Mouse (Mus musculus): ENCODE measurements around the gene C130074G19Rik. TPM values are rescaled to one million over a fixed set of nuclear protein-coding genes. Genes with fewer than 3 reads are reported as not detected.

C130074G19Rik gene
- polyA plus RNA-seq, 1 experiment from 2014 or later: 3.0 TPM

DNA sequence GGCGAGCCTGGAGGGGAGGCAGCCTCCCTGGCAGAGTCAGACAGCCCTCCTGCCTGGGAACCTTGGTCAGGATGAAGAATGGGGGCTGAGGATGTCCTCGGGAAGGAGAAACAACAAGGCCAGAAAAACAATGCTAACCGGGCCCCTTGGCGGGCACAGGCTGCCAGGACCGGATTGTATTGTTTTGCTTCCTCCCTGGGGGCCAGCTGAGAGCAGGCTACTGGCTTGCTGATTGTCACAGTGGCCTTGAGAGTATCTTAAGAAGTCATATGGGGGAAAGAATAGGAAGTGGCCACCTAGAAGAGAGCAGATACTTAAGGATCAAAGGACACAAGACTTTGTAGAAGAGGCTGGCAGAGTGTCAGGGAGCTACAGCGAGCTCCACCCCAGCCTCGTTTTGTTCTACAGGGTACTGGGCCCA lies 18.6 kb downstream of the C130074G19Rik start:
- Histone ChIP-seq H3K27me3 (ENCODE audit: insufficient read depth, low read length) (no peaks in the 10 kb centered on the region), H3K27ac (ENCODE audit: low read depth) (peak overlapping the region; percentile 69; the same call in 1 of the 2 replicates), H3K9me3 (ENCODE audit: low read depth, low read length) (no peaks in the 10 kb centered on the region), H3K9ac (no peak overlapping the region), H3K4me1 (ENCODE audit: insufficient read depth) (no peaks in the 10 kb centered on the region; the same call in 1 of the 2 replicates), H3K4me2 (no peak overlapping the region), H3K4me3 (ENCODE audit: low read depth, low read length) (no peak overlapping the region), H3K36me3 (ENCODE audit: insufficient read depth) (no peaks in the 10 kb centered on the region)
- TF ChIP-seq CTCF (IDR thresholded peaks at IDR 0.05; ENCODE audit: low read depth): no peak
- DNase-seq (peak; percentile 50), ATAC-seq (ENCODE audit: insufficient read depth) (peak; percentile 64; the same call in 1 of the 2 replicates)
- WGBS: 36% methylated on average over 7 of the region's 7 CpGs

DNA sequence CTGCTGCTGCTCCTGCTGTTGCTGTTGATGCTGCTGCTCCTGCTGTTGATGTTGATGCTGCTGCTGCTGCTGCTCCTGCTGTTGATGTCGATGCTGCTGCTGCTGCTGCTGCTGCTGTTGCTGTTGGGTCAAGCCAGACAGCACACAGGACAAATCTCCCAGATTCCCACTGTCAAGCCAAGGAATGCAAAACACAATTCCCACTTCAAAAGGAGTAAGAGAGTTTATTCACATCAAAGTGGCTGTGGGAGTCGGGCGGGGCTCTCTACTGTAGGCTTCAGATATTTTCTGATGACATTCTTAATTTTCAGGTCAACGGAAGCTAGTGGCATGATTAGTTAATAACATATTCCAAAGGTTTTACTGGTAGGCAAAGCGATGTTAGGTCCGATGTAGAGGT lies 20.4 kb downstream of the C130074G19Rik start:
- TF ChIP-seq CTCF (IDR thresholded peaks at IDR 0.05; ENCODE audit: low read depth): no peak
- H3K27me3 ChIP-seq (ENCODE audit: insufficient read depth, low read length): no peaks in the 10 kb centered on the region
- ATAC-seq (ENCODE audit: insufficient read depth) (no peak), DNase-seq (no peak)
- WGBS: 76% methylated on average over 6 of the region's 6 CpGs
- H3K4me3 ChIP-seq (ENCODE audit: low read depth, low read length): no peak overlapping the region
- no peak overlapping the region for H3K27ac ChIP-seq (ENCODE audit: low read depth)
- no peaks in the 10 kb centered on the region for H3K9me3 ChIP-seq (ENCODE audit: low read depth, low read length)
- H3K4me1 ChIP-seq (ENCODE audit: insufficient read depth): no peaks in the 10 kb centered on the region; the same call in 1 of the 2 replicates
- no peak overlapping the region for H3K9ac ChIP-seq
- H3K4me2 ChIP-seq: no peak overlapping the region
- H3K36me3 ChIP-seq (ENCODE audit: insufficient read depth): no peaks in the 10 kb centered on the region

DNA sequence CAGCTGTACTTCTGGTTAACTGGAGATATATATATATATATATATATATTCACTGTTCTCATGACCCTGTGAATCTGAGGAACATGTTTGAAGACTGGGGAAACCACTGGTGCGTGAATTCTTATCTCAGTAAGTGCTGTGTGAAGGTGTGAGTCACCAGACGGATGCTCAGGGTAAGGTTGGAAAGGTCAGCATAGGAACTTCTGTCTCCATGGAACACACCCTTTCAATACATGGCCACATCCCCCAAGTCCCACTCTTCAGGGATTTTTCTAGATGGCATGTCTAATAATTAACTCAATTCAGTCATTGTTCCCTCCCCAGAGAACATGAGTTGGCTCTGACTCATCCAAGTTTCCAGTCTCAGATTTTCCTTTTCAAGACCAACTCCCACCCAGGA lies 21.5 kb downstream of the C130074G19Rik start:
- Histone ChIP-seq H3K4me1 (ENCODE audit: insufficient read depth) (no peaks in the 10 kb centered on the region), H3K27me3 (ENCODE audit: insufficient read depth, low read length) (no peaks in the 10 kb centered on the region), H3K9me3 (ENCODE audit: low read depth, low read length) (no peaks in the 10 kb centered on the region), H3K4me3 (ENCODE audit: low read depth, low read length) (no peak overlapping the region), H3K27ac (ENCODE audit: low read depth) (no peak overlapping the region), H3K36me3 (ENCODE audit: insufficient read depth) (no peaks in the 10 kb centered on the region), H3K9ac (no peak overlapping the region), H3K4me2 (no peak overlapping the region)
- TF ChIP-seq CTCF (IDR thresholded peaks at IDR 0.05; ENCODE audit: low read depth): no peak
- no peak for DNase-seq
- ATAC-seq (ENCODE audit: insufficient read depth): no peak
- 27% methylated on average over 2 of the region's 2 CpGs for WGBS

DNA sequence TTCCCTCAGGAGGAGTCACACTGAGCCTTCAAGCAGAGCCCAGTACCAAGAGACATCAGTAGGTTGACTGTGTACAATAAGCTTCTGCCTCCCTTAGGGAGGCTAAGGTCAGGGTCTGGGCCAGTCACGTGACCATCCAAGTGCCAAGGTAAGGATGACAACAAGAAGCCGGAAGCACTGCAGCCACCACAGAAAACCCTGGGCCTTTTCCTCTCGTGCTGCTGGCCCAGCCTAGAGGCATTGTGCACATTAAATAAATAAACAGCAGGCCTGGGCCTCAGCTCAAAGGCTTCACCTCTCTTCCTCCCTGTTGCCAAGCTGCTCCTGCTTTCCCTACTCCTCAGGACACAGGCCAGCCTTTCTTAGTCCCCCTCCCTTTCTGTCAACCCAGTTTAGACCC lies 22.7 kb downstream of the C130074G19Rik start:
- Histone ChIP-seq H3K9ac (no peak overlapping the region), H3K36me3 (ENCODE audit: insufficient read depth) (no peaks in the 10 kb centered on the region), H3K27me3 (ENCODE audit: insufficient read depth, low read length) (no peaks in the 10 kb centered on the region), H3K9me3 (ENCODE audit: low read depth, low read length) (no peaks in the 10 kb centered on the region), H3K27ac (ENCODE audit: low read depth) (peak overlapping the region; percentile 54), H3K4me2 (no peak overlapping the region), H3K4me1 (ENCODE audit: insufficient read depth) (no peaks in the 10 kb centered on the region), H3K4me3 (ENCODE audit: low read depth, low read length) (no peak overlapping the region)
- ATAC-seq (ENCODE audit: insufficient read depth) (peak; percentile 64; the same call in 1 of the 2 replicates), DNase-seq (peak; percentile 51)
- no peak for TF ChIP-seq CTCF (IDR thresholded peaks at IDR 0.05; ENCODE audit: low read depth)
- WGBS: 21% methylated on average over 3 of the region's 3 CpGs

DNA sequence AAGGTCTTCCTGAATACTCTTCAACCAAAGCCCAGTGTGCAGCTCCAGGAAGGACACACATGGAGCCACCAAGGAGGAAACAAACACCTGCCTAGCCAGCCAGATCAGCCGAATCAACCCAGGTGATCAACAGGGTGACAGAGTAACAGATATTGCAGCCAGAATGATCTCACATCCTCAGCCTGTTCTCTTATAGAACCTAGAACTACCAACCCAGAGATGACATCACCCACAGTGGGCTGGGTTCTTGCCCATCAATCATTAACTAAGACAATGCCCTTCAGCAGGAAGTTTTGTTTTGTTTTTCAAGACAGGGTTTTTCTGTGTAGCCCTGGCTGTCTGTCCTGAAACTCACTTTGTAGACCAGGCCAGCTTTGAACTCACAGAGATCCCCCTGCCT lies 24.8 kb downstream of the C130074G19Rik start:
- no peak for ATAC-seq (ENCODE audit: insufficient read depth)
- DNase-seq: peak; percentile 31
- Histone ChIP-seq H3K4me3 (ENCODE audit: low read depth, low read length) (no peak overlapping the region), H3K4me1 (ENCODE audit: insufficient read depth) (no peaks in the 10 kb centered on the region), H3K9ac (no peak overlapping the region), H3K36me3 (ENCODE audit: insufficient read depth) (no peaks in the 10 kb centered on the region), H3K9me3 (ENCODE audit: low read depth, low read length) (no peaks in the 10 kb centered on the region), H3K27ac (ENCODE audit: low read depth) (no peak overlapping the region), H3K27me3 (ENCODE audit: insufficient read depth, low read length) (no peaks in the 10 kb centered on the region), H3K4me2 (no peak overlapping the region)
- no peak for TF ChIP-seq CTCF (IDR thresholded peaks at IDR 0.05; ENCODE audit: low read depth)
- WGBS: 65% methylated on average over 1 of the region's 1 CpGs

DNA sequence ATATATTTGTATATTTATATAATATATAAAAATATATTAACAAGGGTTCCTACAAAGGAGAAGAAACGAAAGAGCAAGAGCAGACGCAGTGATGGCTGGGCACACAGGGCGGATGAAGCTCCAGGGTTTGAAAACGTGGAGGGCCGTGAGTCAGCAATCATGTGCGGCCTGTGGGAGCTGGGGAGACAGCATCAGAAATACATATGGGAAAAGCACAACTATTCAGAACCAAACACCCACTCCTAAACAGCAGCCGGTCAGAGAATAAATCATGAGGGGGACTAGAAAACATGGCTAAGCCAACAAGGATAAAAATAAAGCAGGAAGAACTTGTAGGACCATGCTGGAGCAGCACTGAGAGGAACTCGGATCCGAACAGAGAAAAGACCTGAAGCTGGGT lies 25.8 kb downstream of the C130074G19Rik start:
- 85% methylated on average over 9 of the region's 9 CpGs for WGBS
- no peak for DNase-seq
- Histone ChIP-seq H3K9ac (no peak overlapping the region), H3K27me3 (ENCODE audit: insufficient read depth, low read length) (no peaks in the 10 kb centered on the region), H3K27ac (ENCODE audit: low read depth) (no peak overlapping the region), H3K9me3 (ENCODE audit: low read depth, low read length) (no peaks in the 10 kb centered on the region), H3K4me2 (no peak overlapping the region), H3K4me3 (ENCODE audit: low read depth, low read length) (no peak overlapping the region), H3K4me1 (ENCODE audit: insufficient read depth) (no peaks in the 10 kb centered on the region), H3K36me3 (ENCODE audit: insufficient read depth) (no peaks in the 10 kb centered on the region)
- ATAC-seq (ENCODE audit: insufficient read depth): no peak
- TF ChIP-seq CTCF (IDR thresholded peaks at IDR 0.05; ENCODE audit: low read depth): no peak

DNA sequence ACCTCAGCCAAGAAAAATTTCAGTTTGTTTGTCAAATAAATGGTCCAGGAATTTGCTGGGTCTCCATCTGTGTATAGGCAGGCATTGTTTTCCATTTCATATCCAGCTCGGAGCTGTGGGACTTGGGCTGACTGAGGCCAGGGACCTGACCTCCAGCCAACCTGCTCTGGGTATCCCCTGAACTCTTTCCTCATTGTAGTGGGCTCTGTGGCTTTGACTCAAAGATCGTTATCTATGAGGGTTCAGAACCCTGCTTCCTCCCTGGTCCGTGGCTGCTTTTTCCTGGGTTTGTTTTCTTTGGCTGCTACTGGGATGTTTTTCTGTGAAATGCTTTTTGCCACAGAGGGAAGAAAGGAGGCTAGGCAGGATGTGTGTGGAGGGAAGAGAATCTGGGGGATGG lies 29.1 kb downstream of the C130074G19Rik start:
- TF ChIP-seq CTCF (IDR thresholded peaks at IDR 0.05; ENCODE audit: low read depth): no peak
- DNase-seq (no peak), ATAC-seq (ENCODE audit: insufficient read depth) (peak; percentile 28; the same call in 1 of the 2 replicates)
- no peaks in the 10 kb centered on the region for H3K9me3 ChIP-seq (ENCODE audit: low read depth, low read length)
- H3K27me3 ChIP-seq (ENCODE audit: insufficient read depth, low read length): no peaks in the 10 kb centered on the region
- 37% methylated on average over 3 of the region's 3 CpGs for WGBS
- H3K4me2 ChIP-seq: peak overlapping the region; percentile 44
- H3K36me3 ChIP-seq (ENCODE audit: insufficient read depth): no peaks in the 10 kb centered on the region
- no peak overlapping the region for H3K9ac ChIP-seq
- H3K4me1 ChIP-seq (ENCODE audit: insufficient read depth): 0 out of 2 replicates have a peak, but pooled peaks cover 3% of the 10 kb centered on the region
- 0 out of 2 replicates have a peak overlapping the region, but pooled peaks have one; percentile 5 for H3K27ac ChIP-seq (ENCODE audit: low read depth)
- no peak overlapping the region for H3K4me3 ChIP-seq (ENCODE audit: low read depth, low read length)

All from lung, embryonic 14.5 days (tissue).